Mouse (Mus musculus) kidney, adult 18-20 months (tissue): ENCODE data around the gene Ankfn1.
A peak's percentile ranks its signal among the peaks of the same experiment; 100 is the strongest.

ENCODE experiments used
- DNase-seq: peaks from one replicate; pipeline ENCODE4 v3.0.0; 2021

The Ankfn1 gene

DNA sequence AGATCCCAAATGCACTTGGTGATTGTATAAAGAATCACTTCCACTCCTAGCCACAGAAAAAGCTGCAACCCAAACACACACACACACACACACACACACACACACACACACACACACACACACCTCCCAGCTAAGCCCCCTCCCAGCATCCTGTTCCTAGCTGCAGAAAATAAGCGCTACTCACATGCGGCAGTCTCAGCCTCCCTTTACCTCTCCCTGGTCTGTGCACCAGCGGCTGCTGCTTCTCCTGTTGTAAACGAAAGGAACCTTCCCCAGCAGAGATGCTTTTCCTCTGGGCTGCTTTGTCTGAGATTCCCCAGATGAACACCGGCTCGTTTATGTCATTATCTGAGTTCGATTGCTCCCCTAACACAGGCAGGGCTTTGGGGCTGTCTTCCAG is at the start of gene Ankfn1:
Gene Ankfn1 (minus strand): TSS at position 223 of the 400 bp plus-strand sequence.
- DNase-seq = no peak

DNA sequence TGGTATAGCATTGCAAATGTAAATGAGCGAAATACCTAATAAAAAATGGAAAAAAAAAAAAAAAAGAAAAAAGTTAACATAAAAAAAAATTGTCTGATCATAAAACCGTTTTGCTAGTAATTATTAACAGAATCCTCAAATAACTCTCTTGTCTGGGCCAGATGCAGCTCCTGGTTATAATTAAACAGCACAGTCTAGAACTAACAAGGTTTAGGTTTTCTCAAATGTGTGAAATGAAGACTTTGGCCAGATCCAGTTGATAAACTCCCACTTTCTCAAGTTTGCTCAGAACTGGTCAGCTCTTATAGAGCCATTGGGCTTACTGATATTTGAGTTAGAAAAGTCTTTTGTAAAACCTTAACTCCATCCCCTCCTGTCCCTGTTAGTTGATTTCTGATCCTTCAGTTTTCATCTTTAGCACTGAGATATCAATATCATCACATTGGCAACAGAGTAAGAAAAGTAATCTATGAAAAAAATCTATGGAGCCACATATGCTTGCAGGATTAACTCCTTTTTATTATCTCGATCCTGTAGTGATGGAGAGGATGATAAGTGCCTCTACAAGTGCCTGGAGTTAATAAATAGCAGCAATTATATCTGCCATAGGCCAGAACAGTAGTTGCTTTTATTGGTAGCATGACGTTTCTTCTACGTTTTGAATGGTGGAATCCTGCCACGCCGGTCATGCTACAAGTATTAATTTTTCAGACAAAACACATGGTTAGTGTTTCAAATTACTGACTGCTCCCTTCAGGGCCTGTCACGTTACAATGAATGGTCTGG is 46.4 kb upstream of the Ankfn1 start:
- DNase-seq = no peak

DNA sequence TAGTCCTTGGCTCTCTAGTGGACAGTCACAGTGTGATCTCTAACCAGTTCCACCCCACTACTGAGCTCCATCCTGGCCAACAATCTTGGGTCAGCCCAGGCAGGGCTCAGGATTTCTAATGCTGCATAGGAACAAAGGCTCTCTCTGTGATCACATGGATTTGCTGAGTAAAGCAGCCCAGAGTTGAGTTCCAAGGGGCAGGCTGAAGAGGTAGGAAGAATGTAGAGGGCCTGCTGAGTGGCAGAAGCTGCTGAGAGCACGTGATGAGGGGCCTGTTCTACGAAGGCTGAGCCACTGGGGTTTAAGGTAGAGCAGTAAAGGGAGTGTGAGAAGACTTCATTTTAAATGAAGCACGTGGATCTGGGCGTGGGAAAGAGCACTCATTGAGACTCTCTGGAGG is 41.1 kb upstream of the Ankfn1 start:
- DNase-seq = no peak

DNA sequence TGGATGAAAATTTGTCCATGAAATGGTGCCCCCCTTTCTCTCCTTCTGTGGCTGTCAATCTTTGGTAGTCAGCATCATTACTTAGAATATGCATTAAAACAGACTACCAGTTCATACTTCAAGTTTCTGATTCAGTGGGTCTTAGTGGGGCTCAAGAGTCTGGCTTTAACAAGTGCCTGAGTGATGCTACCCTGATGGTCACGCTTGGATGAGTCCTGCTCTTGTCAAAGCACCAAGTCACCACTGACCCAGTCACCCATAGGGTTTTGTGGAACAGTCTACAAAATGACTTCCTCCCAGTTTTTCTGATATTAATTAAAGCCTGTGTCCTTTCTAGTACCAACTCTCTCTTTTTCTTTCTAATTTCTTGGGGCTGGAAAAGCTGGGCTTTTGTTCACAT is 34.0 kb upstream of the Ankfn1 start:
- no peak for DNase-seq

DNA sequence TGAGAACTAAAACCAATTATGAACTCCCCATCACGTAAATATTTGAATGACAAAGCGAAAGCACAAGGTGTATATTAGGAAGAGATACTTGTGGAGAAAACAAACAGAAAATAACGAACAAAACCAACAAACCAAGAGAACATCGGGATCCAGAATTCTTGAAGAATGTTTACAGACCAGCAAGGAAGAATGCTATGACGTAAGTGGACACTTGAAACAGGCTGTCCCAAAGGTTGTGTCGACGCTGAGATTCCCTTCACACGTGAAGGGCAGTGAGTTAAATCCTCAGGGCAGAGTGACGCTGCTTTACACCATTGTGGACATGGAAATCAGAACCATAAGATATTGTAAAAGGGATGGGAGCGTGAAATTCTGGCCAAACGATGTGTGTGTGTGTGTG is 30.5 kb upstream of the Ankfn1 start:
- DNase-seq = no peak

DNA sequence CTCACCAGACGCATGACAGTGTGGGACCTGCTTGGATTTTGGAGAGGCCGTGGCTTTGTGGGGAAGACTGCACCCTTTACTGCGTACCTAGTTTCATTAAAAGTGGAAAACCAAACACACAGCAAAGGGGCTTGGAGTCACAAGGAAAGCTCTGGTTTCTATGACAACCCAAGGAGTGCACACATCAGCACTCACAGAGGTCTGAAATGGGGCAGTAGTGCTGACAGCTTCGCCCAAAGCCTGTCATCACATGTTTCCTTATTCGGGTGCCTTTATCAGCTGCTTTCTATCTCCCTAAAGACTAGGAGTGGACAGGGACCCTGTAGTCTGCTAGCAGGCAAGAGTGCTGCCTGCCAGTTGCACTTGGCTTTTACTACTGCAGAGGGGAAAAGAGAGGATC is 27.4 kb upstream of the Ankfn1 start:
- DNase-seq = no peak

DNA sequence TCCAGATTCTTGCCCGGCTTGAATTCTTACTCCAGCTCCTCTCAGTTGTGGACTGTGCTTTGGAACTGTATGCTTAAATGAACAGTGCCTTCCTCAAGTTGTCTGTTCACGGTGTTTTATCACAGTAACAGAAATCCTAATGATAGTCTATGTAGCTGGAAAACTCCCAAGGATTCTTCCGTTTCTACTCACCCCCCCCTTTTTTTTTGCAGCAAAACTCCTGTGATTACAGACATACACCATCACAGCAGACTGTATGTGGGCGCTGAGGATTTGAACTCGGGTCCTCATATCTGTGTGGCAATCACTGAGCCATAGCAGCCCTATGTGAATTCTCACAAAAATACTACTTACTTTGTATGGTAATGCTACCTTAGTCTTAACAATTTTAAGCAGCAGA is 26.5 kb upstream of the Ankfn1 start:
- DNase-seq = no peak

DNA sequence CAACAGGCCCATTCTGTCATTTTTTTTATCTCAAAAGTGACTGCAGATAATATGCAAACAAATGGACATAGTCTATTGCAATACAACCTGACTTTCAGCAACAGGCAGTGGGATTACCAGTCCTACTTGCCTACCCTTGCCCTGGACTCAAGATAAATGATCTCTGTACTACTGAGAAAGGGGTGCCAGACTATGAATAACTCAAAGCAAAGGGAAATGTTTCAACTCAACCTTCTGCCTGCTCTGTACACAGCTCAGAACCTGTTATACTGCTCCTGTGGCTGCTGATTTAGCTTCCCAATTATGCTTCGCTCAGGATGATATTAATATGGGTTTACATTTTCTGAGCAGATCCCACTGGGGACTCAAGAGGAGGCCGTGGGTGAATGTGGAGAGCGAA is 15.3 kb upstream of the Ankfn1 start:
- DNase-seq = no peak

DNA sequence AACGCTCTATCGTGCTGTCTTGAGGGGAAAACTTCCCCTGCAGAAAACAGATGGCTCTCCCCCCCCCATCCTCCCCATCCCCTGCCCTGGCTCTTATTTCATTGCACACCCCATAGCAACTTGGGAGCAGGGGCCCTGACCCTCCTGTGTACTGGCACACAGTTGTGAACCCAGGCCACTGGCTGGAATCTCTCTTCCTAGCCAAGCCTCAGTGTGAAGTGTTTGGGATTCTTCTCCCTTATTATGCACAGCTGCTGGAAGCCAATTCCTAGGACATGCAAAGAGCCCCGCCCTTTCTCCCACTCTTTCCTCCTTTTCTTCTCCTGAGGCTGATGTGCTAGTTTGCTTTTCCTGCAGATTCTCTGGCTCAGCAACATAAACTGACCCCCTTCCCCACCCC is 1.4 kb downstream of the Ankfn1 start:
- no peak for DNase-seq

DNA sequence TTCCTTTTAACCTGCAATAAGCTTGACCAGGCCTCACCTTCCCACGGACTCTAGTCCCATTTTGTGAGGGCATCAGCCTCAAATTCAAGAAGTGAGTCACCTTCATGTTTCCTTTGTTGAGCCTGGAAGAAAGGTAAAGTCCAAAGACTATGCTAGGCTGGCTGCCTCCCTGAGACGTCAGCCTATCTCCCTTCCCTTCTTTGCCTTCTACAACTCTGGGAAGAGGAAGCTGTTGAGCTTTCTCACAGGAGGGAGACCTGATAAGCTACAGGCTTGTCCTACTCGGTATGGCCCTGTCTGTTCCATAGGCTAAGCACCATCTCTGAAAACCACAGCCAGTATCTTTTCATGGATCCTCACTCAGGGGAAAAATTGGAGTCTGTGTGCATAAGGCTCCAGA is 2.5 kb downstream of the Ankfn1 start:
- DNase-seq = no peak

DNA sequence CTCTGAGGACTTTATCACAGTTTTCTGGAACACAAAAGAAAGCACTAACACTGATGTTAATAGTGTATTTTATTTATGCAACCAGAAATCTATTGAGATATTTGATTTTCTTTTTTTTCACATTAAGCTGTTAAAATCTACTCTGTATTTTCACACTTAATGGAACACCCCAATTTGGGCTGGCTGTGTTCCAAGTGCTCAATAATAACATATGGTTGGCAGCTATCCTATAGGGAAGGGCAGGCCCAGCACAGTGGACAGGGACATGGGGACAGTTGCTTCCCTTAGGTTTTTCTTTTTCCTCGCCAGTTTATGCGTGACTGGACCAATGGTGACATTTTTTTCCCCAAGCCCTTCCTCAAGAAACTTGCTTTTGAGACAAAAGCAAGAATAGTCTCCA is 4.5 kb downstream of the Ankfn1 start:
- DNase-seq = no peak

DNA sequence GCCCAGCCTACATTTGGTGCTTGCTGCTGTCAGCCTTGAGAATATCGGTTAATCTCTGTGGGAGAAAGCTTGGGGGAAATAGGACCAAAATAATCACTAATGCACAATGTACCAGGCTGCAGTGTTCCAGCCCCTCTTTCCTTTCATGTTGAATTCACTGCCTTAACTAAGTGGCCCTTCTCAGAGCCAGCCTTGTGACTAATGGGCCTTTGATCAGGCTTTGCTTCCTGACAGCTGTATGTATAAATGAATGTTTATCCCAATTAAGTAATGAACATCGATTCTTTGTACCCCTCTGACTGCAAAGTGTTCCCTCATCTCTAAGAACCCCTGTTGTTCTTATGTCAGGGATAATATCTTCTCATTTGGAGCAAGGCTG is 11.7 kb downstream of the Ankfn1 start:
- no peak for DNase-seq

DNA sequence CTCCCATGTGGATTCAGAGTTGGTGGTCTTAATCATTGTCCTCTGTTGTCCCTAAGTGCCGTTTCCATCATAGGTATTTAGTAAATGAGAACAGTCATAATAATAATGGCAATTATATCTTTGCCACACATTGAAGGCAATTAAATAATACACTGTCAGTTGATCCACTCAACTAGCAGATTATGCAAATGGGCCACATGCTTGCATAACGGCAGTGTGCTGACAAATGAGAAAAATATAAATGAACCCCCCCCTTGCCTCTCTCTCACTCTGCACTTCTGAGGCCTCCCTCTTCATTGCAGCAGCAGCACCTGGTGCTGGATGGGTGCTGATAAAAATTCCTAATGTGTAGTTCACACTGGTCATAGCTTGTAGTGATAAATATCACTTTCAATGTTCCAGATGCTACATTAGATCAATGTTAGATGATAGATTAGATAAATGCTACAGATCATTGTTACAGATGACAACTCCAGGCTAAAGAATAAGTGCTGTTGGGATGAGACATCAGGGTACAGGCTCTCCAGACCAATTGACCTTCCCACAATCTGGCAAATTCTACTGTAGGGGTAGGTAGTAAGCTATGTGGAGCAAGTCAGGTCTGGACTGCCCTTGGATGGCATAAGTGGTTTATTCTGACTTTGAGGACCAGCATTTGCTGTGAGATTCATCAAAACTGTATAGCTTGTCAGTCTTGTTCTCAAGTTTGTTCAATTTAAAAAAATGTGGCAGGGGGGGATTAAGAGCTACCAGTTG is 12.3 kb downstream of the Ankfn1 start:
- DNase-seq = no peak

DNA sequence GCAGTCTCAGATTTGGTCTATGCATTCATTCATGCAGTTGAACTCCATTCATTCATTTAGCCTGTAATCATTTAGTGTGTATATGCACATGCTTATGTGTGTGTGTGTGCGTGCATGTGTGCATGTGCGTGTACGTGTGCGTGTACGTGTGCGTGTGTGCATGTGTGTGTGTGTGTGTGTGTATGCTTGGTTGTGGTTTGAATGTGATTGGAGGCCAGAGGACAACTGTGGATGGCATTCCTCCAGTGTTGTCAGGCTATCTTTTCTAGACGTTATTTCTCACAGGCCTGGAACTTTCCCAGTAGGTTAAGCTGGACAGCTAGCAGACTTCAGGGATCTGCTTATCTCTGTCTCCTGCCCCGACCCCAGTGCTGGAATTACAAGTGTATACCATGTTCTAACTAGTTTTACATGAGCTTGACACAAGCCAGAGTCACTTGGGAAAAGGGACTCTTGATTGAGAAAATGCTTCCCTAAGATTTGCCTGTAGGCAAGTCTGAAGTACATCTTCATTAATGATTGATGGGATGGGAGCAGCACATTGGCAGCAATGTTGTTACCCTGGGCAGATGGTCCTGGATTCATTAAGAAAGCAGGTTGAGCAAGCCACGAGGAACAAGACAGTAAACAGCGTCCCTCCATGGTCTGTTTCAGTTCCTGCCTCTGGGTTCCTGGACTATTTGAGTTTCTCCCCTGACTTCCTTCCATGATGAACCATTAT is 43.3 kb downstream of the Ankfn1 start:
- peak; percentile 44 for DNase-seq

DNA sequence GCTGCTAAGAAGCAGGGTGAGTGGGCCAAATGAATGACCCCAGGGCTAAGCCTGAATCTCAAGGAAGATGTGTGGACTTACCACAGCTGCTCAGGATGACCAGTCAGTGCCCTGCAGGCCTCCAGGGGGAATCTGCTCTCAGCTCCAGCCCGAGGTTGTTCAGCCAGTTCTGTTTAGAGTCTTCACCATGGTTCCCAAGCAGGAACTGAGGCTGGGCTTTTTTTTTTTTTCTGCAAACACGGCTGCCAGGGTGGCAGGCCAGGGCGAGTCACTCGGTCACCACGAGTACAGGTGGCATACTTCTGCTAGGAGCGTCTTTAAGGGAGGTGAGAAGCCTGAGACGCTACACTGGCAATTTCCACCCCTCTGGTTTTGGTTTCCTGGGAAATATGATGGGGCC is 43.9 kb downstream of the Ankfn1 start:
- DNase-seq = no peak

DNA sequence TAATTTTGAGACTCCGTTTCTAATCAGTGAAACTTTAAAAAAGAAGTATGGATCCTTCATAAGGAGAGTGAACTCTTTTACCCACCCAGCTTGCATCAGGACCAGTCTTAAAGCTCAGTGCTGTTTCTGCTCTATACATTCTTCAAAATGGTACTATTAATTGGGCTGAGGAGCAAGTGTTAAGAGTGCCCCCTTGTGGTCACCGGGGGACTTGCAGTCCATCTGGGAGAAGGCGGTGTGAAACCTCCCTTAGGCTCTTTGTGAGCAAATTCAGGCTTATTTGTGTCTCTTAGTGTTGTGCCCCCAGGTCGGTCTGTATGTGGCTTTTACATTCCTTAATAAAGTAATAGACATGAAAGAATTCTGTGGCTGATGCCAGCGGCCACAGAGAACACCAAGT is 56.6 kb downstream of the Ankfn1 start:
- DNase-seq = peak; percentile 74

DNA sequence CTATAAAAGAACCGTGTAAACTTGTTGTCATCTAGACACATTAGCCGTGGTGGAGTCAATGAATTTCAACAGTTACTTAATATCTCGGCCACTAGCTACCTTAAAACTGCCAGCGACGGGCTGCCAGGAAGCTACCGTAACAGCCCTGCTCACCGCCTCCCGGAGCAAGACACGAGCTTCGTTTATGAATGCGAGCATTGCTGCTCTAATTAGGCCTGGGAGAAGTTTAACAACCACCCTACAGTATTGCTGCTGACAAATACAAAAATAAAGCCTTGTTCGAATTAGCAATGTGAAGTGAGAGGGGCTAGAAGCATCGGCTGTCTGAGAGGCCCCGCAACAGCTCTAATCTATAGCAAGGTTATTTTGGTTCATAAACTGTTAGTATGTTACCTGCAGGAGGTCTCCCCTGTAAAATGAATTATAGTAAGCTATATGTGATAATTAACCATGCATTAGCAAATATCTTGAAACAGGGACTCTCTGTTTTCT is 58.9 kb downstream of the Ankfn1 start:
- DNase-seq = no peak

DNA sequence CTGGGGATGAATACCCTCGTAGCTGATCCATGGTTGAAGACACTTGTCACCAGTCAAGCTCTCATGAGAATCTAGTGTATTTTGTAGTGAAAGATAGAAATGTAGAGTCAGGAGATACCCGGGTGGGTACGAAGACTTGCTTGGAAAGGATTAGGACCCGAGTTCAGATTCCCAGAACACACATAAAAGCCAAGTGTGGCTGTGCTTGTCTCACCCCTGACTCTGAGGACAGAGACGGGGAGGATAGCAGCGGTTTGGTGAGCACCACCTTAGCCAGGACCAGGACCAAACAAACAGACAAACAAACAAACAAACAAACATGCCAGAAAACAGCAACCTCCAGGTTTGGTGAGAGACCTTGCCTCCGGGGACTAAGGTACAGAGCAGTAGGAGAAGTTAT is 61.1 kb downstream of the Ankfn1 start:
- DNase-seq = no peak

DNA sequence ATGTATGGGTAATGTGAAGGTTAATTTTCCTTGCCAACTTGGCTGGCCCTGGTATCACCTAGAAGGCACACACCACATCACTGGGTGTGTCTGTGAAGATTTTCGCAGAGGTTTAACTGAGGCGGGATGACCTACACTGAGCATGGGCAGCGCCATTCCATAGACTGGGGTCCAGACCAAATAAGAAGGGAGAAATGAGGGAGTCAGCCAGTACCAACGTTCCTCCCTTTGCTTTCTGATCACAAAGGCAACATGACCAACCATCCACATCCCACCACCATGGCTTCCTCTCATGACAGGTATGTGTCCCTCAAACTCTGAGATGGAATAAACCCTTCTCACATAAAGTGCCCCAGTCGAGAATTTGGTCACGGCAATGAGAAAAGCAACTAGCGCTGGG is 68.9 kb downstream of the Ankfn1 start:
- DNase-seq = no peak

DNA sequence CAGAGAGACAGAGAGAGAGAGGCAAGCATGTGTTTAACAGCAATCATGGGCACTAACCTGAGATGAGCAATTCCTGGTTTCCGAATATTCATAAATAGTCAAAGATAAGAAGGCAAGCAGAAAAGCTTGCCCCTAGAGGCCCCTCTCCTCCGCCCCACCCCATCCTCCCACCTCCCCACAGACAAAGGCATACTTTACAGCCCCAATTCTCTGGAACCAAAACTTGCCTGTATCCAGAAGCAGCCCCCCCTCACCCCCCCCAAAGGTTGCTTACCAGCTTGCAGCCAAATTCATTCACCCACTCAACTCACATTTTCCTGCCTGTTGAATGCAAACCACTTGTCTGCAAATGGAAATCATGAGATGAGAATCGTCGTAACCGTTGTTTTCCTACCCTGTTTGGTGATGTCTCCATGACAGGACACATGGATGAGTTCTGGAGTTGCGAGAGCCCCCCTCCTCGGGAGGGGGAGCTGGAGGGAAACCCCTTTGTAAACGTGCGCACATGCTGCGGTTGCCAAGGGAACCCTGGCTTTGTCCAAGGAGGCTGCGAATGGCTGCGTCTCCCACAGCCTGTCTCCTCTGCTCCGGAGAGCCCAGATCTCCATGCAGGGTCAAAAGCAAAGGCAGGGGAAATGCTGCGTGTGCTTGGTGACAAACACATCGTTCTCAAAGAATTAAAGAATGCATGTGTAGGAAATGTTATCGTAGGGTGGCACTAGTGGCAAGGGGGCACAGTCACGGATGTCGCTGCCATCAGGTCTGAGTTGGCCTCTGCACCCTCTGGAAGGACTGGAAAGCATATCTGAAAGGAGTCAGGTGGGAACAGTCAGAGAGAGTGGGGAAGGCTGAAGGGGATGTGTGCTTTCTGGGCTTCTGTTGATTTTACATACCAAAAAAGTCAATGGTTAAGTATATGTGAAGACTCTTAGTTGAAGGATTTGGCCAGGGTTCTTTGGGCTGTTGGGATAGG is 80.7 kb downstream of the Ankfn1 start:
- no peak for DNase-seq

DNA sequence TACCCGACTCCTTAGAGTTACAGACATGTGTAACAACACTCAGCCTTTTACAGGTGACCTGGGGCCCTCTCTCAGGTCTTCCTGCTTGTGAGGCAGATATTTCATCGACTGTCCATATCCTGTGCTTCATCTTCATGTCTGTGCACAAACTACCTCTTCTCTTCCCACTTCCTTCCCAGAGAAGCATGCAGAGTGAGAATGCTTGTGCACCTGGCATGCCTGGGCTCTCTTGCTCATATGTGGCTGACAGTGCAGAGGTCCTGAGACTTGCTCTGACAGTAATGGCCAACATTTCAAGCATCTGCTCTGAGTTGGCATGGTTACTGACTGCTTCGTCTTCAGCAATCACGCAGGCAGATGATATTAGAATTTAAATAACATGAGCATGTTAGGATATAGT is 83.8 kb downstream of the Ankfn1 start:
- DNase-seq = no peak

DNA sequence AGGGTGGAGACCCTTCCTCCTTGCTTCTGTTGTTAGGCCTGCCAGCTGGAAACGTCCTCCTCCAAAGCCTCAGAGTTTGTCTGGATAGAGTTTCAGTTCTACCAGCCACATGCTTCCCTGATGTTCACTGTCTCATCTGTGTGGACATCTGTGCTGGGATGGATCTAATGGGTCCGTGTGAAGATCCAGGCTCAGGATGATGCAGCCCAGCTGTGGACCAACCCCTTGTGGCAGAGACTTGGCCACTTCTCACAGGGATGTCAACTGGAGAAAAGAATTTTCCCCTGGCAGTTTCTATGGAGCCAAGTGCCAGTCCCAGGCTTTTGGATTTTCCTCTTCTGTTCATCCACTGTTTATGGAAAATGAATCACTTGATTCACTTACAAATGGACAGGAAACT is 100.5 kb downstream of the Ankfn1 start:
- no peak for DNase-seq
